Mouse (Mus musculus) limb, embryonic 11.5 days (tissue): ENCODE data around the gene Gm20075. TPM values are rescaled to one million over a fixed set of nuclear protein-coding genes. Genes with fewer than 3 reads are reported as not detected.
"Not testable (repeated sequence)": the region's sequence is repeated elsewhere in the genome, so short reads cannot be mapped to it uniquely, and the experiment has no call there.

Experiments
- ATAC-seq: fragments of 200-750 bp; cut with Nextera tagmentation; 2 replicates; pipeline ENCODE4 v1.8.0; 2017; ENCODE audit warnings: low read depth; ENCODE audit not compliant: insufficient number of reproducible peaks, low FRiP score, low TSS enrichment
- DNase-seq: peaks from one replicate; pipeline ENCODE4 v3.0.0-alpha.2; 2015; ENCODE audit warnings: low spot score
- H3K27ac ChIP-seq: fragments of 300-500 bp; sonication (generic); replicated peaks from 2 replicates; pipeline ENCODE4 v1.5.1; 2014; ENCODE audit warnings: low read depth, mild to moderate bottlenecking, low read length
- H3K27me3 ChIP-seq: fragments of 300-500 bp; sonication (generic); 2 replicates; pipeline ENCODE4 v1.6.1; 2014; ENCODE audit warnings: mild to moderate bottlenecking, low read length, mixed read lengths; ENCODE audit not compliant: control insufficient read depth, insufficient read depth
- H3K36me3 ChIP-seq: fragments of 300-500 bp; sonication (generic); 2 replicates; pipeline ENCODE4 v1.6.1; 2014; ENCODE audit warnings: mild to moderate bottlenecking, low read length, moderate library complexity, mixed read lengths; ENCODE audit not compliant: control insufficient read depth, insufficient read depth
- H3K4me1 ChIP-seq: fragments of 300-500 bp; sonication (generic); 2 replicates; pipeline ENCODE4 v1.6.1; 2014; ENCODE audit warnings: low read length, mixed read lengths; ENCODE audit not compliant: control insufficient read depth, insufficient read depth
- H3K4me2 ChIP-seq: fragments of 300-500 bp; sonication (generic); 2 replicates; pipeline ENCODE4 v1.6.1; 2014; ENCODE audit warnings: low read depth, mild to moderate bottlenecking, moderate library complexity; ENCODE audit not compliant: severe bottlenecking
- H3K4me3 ChIP-seq: fragments of 300-500 bp; sonication (generic); 2 replicates; pipeline ENCODE4 v1.5.1; 2014; ENCODE audit warnings: low read depth, low read length
- H3K9ac ChIP-seq: fragments of 300-500 bp; sonication (generic); 2 replicates; pipeline ENCODE4 v1.6.1; 2014; ENCODE audit warnings: mild to moderate bottlenecking, low read length
- H3K9me3 ChIP-seq: fragments of 300-500 bp; sonication (generic); 2 replicates; pipeline ENCODE4 v1.6.1; 2016; ENCODE audit warnings: low read length; ENCODE audit not compliant: control insufficient read depth
- WGBS: fragments of 180-500 bp; shearing (Covaris S2); extraction: QIAGEN DNeasy Blood & Tissue Kit; methylation state at CpG from one replicate; pipeline ENCODE4 v1.1.7; 2014; 5-methylcytosine and 5-hydroxymethylcytosine counted together
- polyA plus RNA-seq: library from polyadenylated mRNA; unstranded; fragments of >200 nt; fragmentation: Nextera tagmentation; extraction: Ambion mirVana; gene quantifications from 2 replicates; pipeline ENCODE4 v1.2.1, GENCODE M21; 2014

Gene Gm20075
- polyA plus RNA-seq, 1 experiment from 2014 or later, result 38.8 TPM

- H3K4me2 ChIP-seq, result no peak overlapping the region
- no peaks in the 10 kb centered on the region for H3K9me3 ChIP-seq
- no peak overlapping the region for H3K4me3 ChIP-seq
- no peaks in the 10 kb centered on the region for H3K27me3 ChIP-seq
- WGBS, result 92% methylated on average over 7 of the region's 7 CpGs
- H3K27ac ChIP-seq, result no peak overlapping the region
- H3K36me3 ChIP-seq, result no peaks in the 10 kb centered on the region
- H3K9ac ChIP-seq, result no peak overlapping the region
- no peaks in the 10 kb centered on the region for H3K4me1 ChIP-seq
- no peak for DNase-seq
- ATAC-seq, result no peak
These were observed 4.6 kb upstream of the Gm20075 start for GRCm38 (mm10) chr13:96085581-96086302.

- H3K4me1 ChIP-seq, H3K27me3 ChIP-seq, H3K9ac ChIP-seq, H3K27ac ChIP-seq, H3K9me3 ChIP-seq, H3K4me2 ChIP-seq, H3K4me3 ChIP-seq, H3K36me3 ChIP-seq, ATAC-seq, DNase-seq: not testable (repeated sequence)
- WGBS, result 91% methylated on average over 1 of the region's 1 CpGs
These were observed 578 bp upstream of the Gm20075 start, which contains the start of gene Gm17190 for GRCm38 (mm10) chr13:96081754-96082153. Gene Gm17190, plus strand, starts transcription at chr13:96082054.

- no peak overlapping the region for H3K9ac ChIP-seq
- no peaks in the 10 kb centered on the region for H3K27me3 ChIP-seq
- DNase-seq (no peak), ATAC-seq (no peak)
- 79% methylated on average over 8 of the region's 8 CpGs for WGBS
- no peaks in the 10 kb centered on the region for H3K9me3 ChIP-seq
- H3K4me3 ChIP-seq, result no peak overlapping the region
- H3K27ac ChIP-seq, result no peak overlapping the region
- no peaks in the 10 kb centered on the region for H3K36me3 ChIP-seq
- H3K4me1 ChIP-seq, result no peaks in the 10 kb centered on the region
- H3K4me2 ChIP-seq, result no peak overlapping the region
These were observed 7.6 kb downstream of the Gm20075 start for GRCm38 (mm10) chr13:96073555-96073954.

GRCm38 (mm10) chr13:96052755-96053154 is 28.4 kb downstream of the Gm20075 start:
- H3K4me2 ChIP-seq, result no peak overlapping the region
- DNase-seq (no peak), ATAC-seq (no peak)
- WGBS, result 86% methylated on average over 3 of the region's 3 CpGs
- no peaks in the 10 kb centered on the region for H3K9me3 ChIP-seq
- H3K9ac ChIP-seq, result no peak overlapping the region
- H3K27me3 ChIP-seq, result no peaks in the 10 kb centered on the region
- no peak overlapping the region for H3K27ac ChIP-seq
- H3K4me1 ChIP-seq, result no peaks in the 10 kb centered on the region
- no peaks in the 10 kb centered on the region for H3K36me3 ChIP-seq
- no peak overlapping the region for H3K4me3 ChIP-seq

GRCm38 (mm10) chr13:96045396-96045795 is 35.8 kb downstream of the Gm20075 start:
- no peak overlapping the region for H3K27ac ChIP-seq
- 76% methylated on average over 5 of the region's 5 CpGs for WGBS
- no peaks in the 10 kb centered on the region for H3K4me1 ChIP-seq
- no peaks in the 10 kb centered on the region for H3K9me3 ChIP-seq
- H3K4me2 ChIP-seq, result no peak overlapping the region
- DNase-seq (no peak), ATAC-seq (no peak)
- no peaks in the 10 kb centered on the region for H3K36me3 ChIP-seq
- no peaks in the 10 kb centered on the region for H3K27me3 ChIP-seq
- no peak overlapping the region for H3K4me3 ChIP-seq
- no peak overlapping the region for H3K9ac ChIP-seq

- H3K36me3 ChIP-seq, result no peaks in the 10 kb centered on the region
- H3K4me3 ChIP-seq, result no peak overlapping the region
- H3K9me3 ChIP-seq, result no peaks in the 10 kb centered on the region
- H3K4me1 ChIP-seq, result no peaks in the 10 kb centered on the region
- WGBS, result 84% methylated on average over 11 of the region's 11 CpGs
- no peaks in the 10 kb centered on the region for H3K27me3 ChIP-seq
- no peak for ATAC-seq
- H3K27ac ChIP-seq, result no peak overlapping the region
- H3K4me2 ChIP-seq, result no peak overlapping the region
- no peak overlapping the region for H3K9ac ChIP-seq
- no peak for DNase-seq
These were observed 40.7 kb downstream of the Gm20075 start for GRCm38 (mm10) chr13:96040275-96041042.

- ATAC-seq (no peak), DNase-seq (no peak)
- no peak overlapping the region for H3K4me2 ChIP-seq
- H3K27ac ChIP-seq, result no peak overlapping the region
- H3K9me3 ChIP-seq, result no peaks in the 10 kb centered on the region
- H3K4me1 ChIP-seq, result no peaks in the 10 kb centered on the region
- no peaks in the 10 kb centered on the region for H3K36me3 ChIP-seq
- H3K9ac ChIP-seq, result no peak overlapping the region
- no peak overlapping the region for H3K4me3 ChIP-seq
- no peaks in the 10 kb centered on the region for H3K27me3 ChIP-seq
- 87% methylated on average over 1 of the region's 1 CpGs for WGBS
These were observed 41.6 kb downstream of the Gm20075 start for GRCm38 (mm10) chr13:96039536-96039935.

GRCm38 (mm10) chr13:96030368-96031223 is 50.6 kb downstream of the Gm20075 start:
- 63% methylated on average over 19 of the region's 19 CpGs for WGBS
- no peak overlapping the region for H3K9ac ChIP-seq
- no peak overlapping the region for H3K4me3 ChIP-seq
- ATAC-seq (no peak), DNase-seq (peak; percentile 82)
- H3K4me1 ChIP-seq, result no peaks in the 10 kb centered on the region
- H3K36me3 ChIP-seq, result no peaks in the 10 kb centered on the region
- H3K4me2 ChIP-seq, result no peak overlapping the region
- H3K9me3 ChIP-seq, result no peaks in the 10 kb centered on the region
- H3K27ac ChIP-seq, result no peak overlapping the region
- H3K27me3 ChIP-seq, result no peaks in the 10 kb centered on the region
